Mouse (Mus musculus) embryonic stem cell, embryonic (primary cell): ENCODE measurements around the gene Cenpo.

Experiments used
- CTCF ChIA-PET, 4 experiments: fragments of 300-600 bp in 2 of 4; fragments of 350-600 bp in 2 of 4; sonication (Branson Sonifier 250); formaldehyde crosslinking; loops; one replicate each; lab custom pipeline; 2022; ENCODE audit warnings: inconsistent platforms in 2 of 4; lab: Charles Lee
- POLR2A ChIA-PET, 4 experiments: fragments of 300-600 bp in 2 of 4; fragments of 350-600 bp in 2 of 4; sonication (Branson Sonifier 250); formaldehyde crosslinking; loops; one replicate each; lab custom pipeline; 2022; ENCODE audit warnings: antibody characterized with exemption in 4 of 4, inconsistent platforms in 1 of 4; lab: Charles Lee

The Cenpo gene

GRCm38 (mm10) chr12:4209196-4209595 lies 24.9 kb downstream of the Cenpo start:
- POLR2A ChIA-PET = interaction anchor here (0.6 to 8.7 kb wide), 21 partner anchors 8 to 662 kb away, joined by 3 to 59 read pairs (median 6); partner anchors contain the start of genes Cenpo (in 3 of the 4), Ptrhd1 (in 3 of the 4) and Adcy3 (in 1 of the 4)
- CTCF ChIA-PET = interaction anchor here (0.6 to 3.9 kb wide), 29 partner anchors 9 to 1178 kb away, joined by 3 to 37 read pairs (median 4); partner anchors contain the start of genes Adcy3 (in 2 of the 4), Cenpo (in 1 of the 4) and Ptrhd1 (in 1 of the 4)

GRCm38 (mm10) chr12:4208405-4209133 lies 25.5 kb downstream of the Cenpo start:
- ChIA-PET POLR2A (interaction anchor here (0.6 to 8.7 kb wide), 29 partner anchors 9 to 662 kb away, joined by 3 to 59 read pairs (median 4); partner anchors contain the start of genes Cenpo (in 3 of the 4), Ptrhd1 (in 3 of the 4) and Adcy3 (in 1 of the 4)), CTCF (interaction anchor here (0.5 to 3.9 kb wide), 35 partner anchors 8 to 1179 kb away, joined by 3 to 37 read pairs (median 4); partner anchors contain the start of genes Adcy3 (in 2 of the 4), Cenpo (in 1 of the 4) and Ptrhd1 (in 1 of the 4))

- ChIA-PET CTCF (interaction anchor here in 3 of 4 experiments (0.5 to 3.9 kb wide), 6 partner anchors 13 to 232 kb away, joined by 3 to 37 read pairs (median 5); no protein-coding TSS in a partner anchor), POLR2A (interaction anchor here in 3 of 4 experiments (0.8 to 8.7 kb wide), 11 partner anchors 9 to 31 kb away, joined by 3 to 59 read pairs (median 4); partner anchors contain the start of genes Cenpo (in 3 of the 3) and Ptrhd1 (in 3 of the 3))
These were observed 28.0 kb downstream of the Cenpo start for GRCm38 (mm10) chr12:4206106-4206505.

- ChIA-PET POLR2A (interaction anchor here in 2 of 4 experiments (0.7 to 1.8 kb wide), 2 partner anchors 24 to 29 kb away, joined by 3 to 4 read pairs; no protein-coding TSS in a partner anchor), CTCF (interaction anchor here in 1 of 4 experiments (0.6 to 0.8 kb wide), 2 partner anchors 13 to 14 kb away, joined by 3 to 4 read pairs; no protein-coding TSS in a partner anchor)
These were observed 31.9 kb downstream of the Cenpo start for GRCm38 (mm10) chr12:4202206-4202605.

GRCm38 (mm10) chr12:4201454-4202200 lies 32.5 kb downstream of the Cenpo start:
- CTCF ChIA-PET = interaction anchor here in 2 of 4 experiments (0.7 to 0.8 kb wide), 2 partner anchors 13 to 722 kb away, joined by 4 read pairs; no protein-coding TSS in a partner anchor
- POLR2A ChIA-PET = interaction anchor here in 3 of 4 experiments (0.6 to 1.8 kb wide), 7 partner anchors 9 to 323 kb away, joined by 3 to 6 read pairs (median 4); no protein-coding TSS in a partner anchor

GRCm38 (mm10) chr12:4199271-4199670 lies 34.8 kb downstream of the Cenpo start:
- CTCF ChIA-PET = interaction anchor here in 2 of 4 experiments (1.3 to 1.8 kb wide), 3 partner anchors 10 kb away, joined by 3 to 7 read pairs (median 4); no protein-coding TSS in a partner anchor
- POLR2A ChIA-PET = interaction anchor here in 2 of 4 experiments (0.7 to 1.7 kb wide), 6 partner anchors 10 to 157 kb away, joined by 3 to 7 read pairs (median 3); no protein-coding TSS in a partner anchor

GRCm38 (mm10) chr12:4198702-4199101 lies 35.4 kb downstream of the Cenpo start:
- CTCF ChIA-PET = interaction anchor here in 1 of 4 experiments (1.8 kb wide), 1 partner anchor 10 kb away, joined by 7 read pairs; no protein-coding TSS in a partner anchor

GRCm38 (mm10) chr12:4194643-4195042 lies 39.5 kb downstream of the Cenpo start:
- CTCF ChIA-PET = interaction anchor here in 2 of 4 experiments (0.7 to 1.0 kb wide), 3 partner anchors 14 to 377 kb away, joined by 3 to 4 read pairs (median 3); partner anchors contain the start of genes Cenpo (in 1 of the 2) and Ptrhd1 (in 1 of the 2)
- POLR2A ChIA-PET = interaction anchor here in 2 of 4 experiments (1.0 to 1.2 kb wide), 2 partner anchors 12 to 74 kb away, joined by 3 read pairs; no protein-coding TSS in a partner anchor

More at GRCm38 (mm10) chr12:4198702-4199101, 35.4 kb downstream of the Cenpo start:
- POLR2A ChIA-PET = no interaction called here

- ChIA-PET POLR2A (interaction anchor here (0.6 to 1.9 kb wide), 8 partner anchors 13 to 378 kb away, joined by 3 to 9 read pairs (median 4); partner anchors contain the start of genes Cenpo (in 2 of the 4) and Ptrhd1 (in 2 of the 4)), CTCF (interaction anchor here in 3 of 4 experiments (0.6 to 1.7 kb wide), 5 partner anchors 13 to 86 kb away, joined by 3 to 5 read pairs (median 3); no protein-coding TSS in a partner anchor)
These were observed 40.9 kb downstream of the Cenpo start for GRCm38 (mm10) chr12:4193025-4193740.

GRCm38 (mm10) chr12:4192514-4192913 lies 41.6 kb downstream of the Cenpo start:
- CTCF ChIA-PET = interaction anchor here in 2 of 4 experiments (0.7 to 1.7 kb wide), 5 partner anchors 13 to 85 kb away, joined by 3 to 5 read pairs (median 3); no protein-coding TSS in a partner anchor

GRCm38 (mm10) chr12:4189060-4189447 lies 45.0 kb downstream of the Cenpo start:
- POLR2A ChIA-PET = interaction anchor here in 3 of 4 experiments (0.6 to 2.8 kb wide), 25 partner anchors 8 to 580 kb away, joined by 3 to 16 read pairs (median 4); partner anchors contain the start of genes Cenpo (in 2 of the 3), Ptrhd1 (in 2 of the 3), Fam228b (in 1 of the 3) and Pfn4 (in 1 of the 3)
- CTCF ChIA-PET = interaction anchor here (0.6 to 1.7 kb wide), 27 partner anchors 8 to 730 kb away, joined by 3 to 12 read pairs (median 4); no protein-coding TSS in a partner anchor

More at GRCm38 (mm10) chr12:4192514-4192913, 41.6 kb downstream of the Cenpo start:
- POLR2A ChIA-PET = interaction anchor here (0.6 to 1.9 kb wide), 9 partner anchors 14 to 378 kb away, joined by 3 to 9 read pairs (median 4); partner anchors contain the start of genes Cenpo (in 2 of the 4) and Ptrhd1 (in 2 of the 4)

GRCm38 (mm10) chr12:4188171-4189059 lies 45.7 kb downstream of the Cenpo start:
- CTCF ChIA-PET = interaction anchor here (0.6 to 1.7 kb wide), 25 partner anchors 8 to 731 kb away, joined by 3 to 12 read pairs (median 4); no protein-coding TSS in a partner anchor
- POLR2A ChIA-PET = interaction anchor here in 3 of 4 experiments (0.6 to 2.8 kb wide), 25 partner anchors 8 to 581 kb away, joined by 3 to 16 read pairs (median 4); partner anchors contain the start of genes Cenpo (in 1 of the 3), Fam228b (in 1 of the 3), Pfn4 (in 1 of the 3) and Ptrhd1 (in 1 of the 3)

- ChIA-PET POLR2A (no interaction called here), CTCF (no interaction called here)
These were observed 49.4 kb downstream of the Cenpo start for GRCm38 (mm10) chr12:4184648-4185047.

GRCm38 (mm10) chr12:4180507-4180906 lies 53.6 kb downstream of the Cenpo start:
- ChIA-PET CTCF (interaction anchor here in 2 of 4 experiments (0.9 to 2.5 kb wide), 4 partner anchors 8 to 28 kb away, joined by 4 to 12 read pairs (median 4); no protein-coding TSS in a partner anchor), POLR2A (interaction anchor here in 2 of 4 experiments (1.0 to 2.6 kb wide), 5 partner anchors 9 to 142 kb away, joined by 3 to 7 read pairs (median 3); partner anchors contain the start of gene Efr3b (in 1 of the 2))
